Mouse (Mus musculus): ENCODE results near the gene Sf3a2. TPM values are rescaled to one million over a fixed set of nuclear protein-coding genes. Genes with fewer than 3 reads are reported as not detected.
"Not testable (repeated sequence)": the region's sequence is repeated elsewhere in the genome, so short reads cannot be mapped to it uniquely, and the experiment has no call there.

Sf3a2 gene
- polyA plus RNA-seq, 1 experiment = 40.2 TPM

DNA sequence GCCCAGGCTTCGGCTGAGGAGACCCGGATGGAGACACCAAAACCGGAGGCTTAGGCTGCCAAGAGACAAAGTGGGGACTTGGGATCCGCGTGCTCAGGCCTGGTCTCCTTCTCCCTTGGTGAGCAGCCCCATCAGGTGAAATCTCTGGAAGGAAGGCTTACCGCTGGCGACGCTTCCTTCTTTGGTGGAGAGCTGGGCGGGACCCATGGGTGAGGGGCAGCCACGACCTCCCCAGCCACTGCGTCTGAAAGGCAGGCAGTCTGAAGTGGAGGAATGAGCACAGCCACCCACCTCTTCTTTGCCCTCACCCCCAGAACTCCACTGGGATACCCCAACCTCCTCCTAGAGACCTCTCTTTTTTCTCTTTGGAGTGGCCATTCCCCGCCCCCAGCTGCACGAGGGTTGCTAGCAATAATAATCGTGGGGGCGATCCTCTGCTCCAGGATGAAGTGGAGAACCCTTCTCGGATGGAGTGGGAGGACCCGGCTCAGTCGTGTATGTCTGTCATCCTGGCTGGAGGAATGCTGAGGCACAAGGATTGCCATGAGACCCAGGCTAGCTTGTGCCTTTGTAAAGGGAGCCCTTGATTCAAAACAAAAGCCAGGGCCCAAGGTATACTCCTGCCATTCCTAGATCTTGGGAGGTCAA is 11.1 kb downstream of the Sf3a2 start:
- Histone ChIP-seq H3K36me3 (ENCODE audit: control insufficient read depth, insufficient read depth, low read length) (peaks cover 9% of the 10 kb centered on the region), H3K27ac (ENCODE audit: insufficient read depth, low read depth, low read length) (no peak overlapping the region), H3K27me3 (ENCODE audit: control insufficient read depth, insufficient read depth, low read length) (peaks cover 16% of the 10 kb centered on the region), H3K4me1 (ENCODE audit: control insufficient read depth, insufficient read depth, insufficient read length, low read length) (peaks cover 15% of the 10 kb centered on the region), H3K4me3 (ENCODE audit: low read depth, low read length) (no peak overlapping the region)
- TF ChIP-seq POLR2A (IDR thresholded peaks at IDR 0.05; ENCODE audit: low read depth, low read length) (no peak), CTCF (IDR thresholded peaks at IDR 0.05; ENCODE audit: extremely low read depth, insufficient read length, insufficient replicate concordance, low read depth, low read length) (no peak)
- WGBS = 17% methylated on average over 18 of the region's 18 CpGs

DNA sequence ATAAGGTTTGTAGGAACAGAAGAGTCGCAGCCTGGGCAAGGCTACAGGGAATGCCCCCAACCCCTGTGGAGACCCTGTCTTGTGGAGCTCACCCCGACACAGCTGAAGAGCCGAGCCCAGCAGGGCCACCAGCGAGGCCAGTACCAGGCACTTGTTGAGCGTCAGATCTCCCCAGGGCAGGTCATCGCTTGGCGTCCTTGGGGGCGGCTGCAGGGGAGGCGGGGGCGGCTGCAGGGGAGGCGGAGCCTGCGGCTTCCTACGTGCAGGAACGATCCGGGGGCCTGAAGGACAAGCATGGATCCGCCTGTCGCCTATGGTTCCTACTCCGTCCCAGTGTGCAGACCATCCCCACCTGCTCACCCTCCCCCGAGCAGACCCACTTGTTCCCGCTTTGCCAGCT is 12.1 kb downstream of the Sf3a2 start:
- WGBS = 11% methylated on average over 20 of the region's 20 CpGs

DNA sequence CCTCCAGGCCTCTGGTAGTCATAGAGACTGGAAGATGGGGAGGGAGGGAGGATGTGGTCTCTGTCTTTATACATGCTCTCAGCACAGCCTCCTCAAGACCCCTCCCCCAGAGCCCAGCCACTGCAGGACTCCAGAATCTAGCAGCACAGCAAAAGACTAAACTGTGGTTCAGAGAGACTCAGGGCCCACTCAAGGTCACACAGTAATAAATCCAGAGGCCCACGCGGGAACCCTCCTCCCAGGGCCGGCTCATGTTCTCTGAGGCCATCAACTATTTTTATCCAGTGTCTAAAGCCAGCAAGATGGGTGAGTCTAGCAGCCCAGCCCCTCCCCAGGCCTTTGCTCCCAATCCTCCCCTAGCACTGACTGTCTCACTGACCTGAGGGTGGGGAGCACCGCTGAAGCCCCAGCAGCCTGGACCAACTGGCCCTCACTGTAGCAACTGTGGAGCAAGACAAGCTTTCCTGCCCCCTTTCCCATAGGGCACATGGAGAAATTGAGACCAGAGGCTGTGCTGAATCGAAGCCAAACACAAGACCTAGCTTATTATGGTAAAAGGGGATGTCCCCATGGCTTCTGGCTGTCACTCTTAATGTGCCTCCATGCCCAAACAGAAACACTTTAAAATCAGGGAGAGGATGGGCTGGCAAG is 14.5 kb downstream of the Sf3a2 start:
- TF ChIP-seq POLR2A (IDR thresholded peaks at IDR 0.05; ENCODE audit: low read depth, low read length) (no peak), CTCF (IDR thresholded peaks at IDR 0.05; ENCODE audit: extremely low read depth, insufficient read length, insufficient replicate concordance, low read depth, low read length) (no peak)
- Histone ChIP-seq H3K36me3 (ENCODE audit: control insufficient read depth, insufficient read depth, low read length) (no peaks in the 10 kb centered on the region), H3K4me1 (ENCODE audit: control insufficient read depth, insufficient read depth, insufficient read length, low read length) (0 out of 2 replicates have a peak, but pooled peaks cover 3% of the 10 kb centered on the region), H3K4me3 (ENCODE audit: low read depth, low read length) (no peak overlapping the region), H3K27ac (ENCODE audit: insufficient read depth, low read depth, low read length) (no peak overlapping the region), H3K27me3 (ENCODE audit: control insufficient read depth, insufficient read depth, low read length) (peaks cover 16% of the 10 kb centered on the region)
- 35% methylated on average over 5 of the region's 5 CpGs for WGBS

More for the DNA sequence above, 12.1 kb downstream of the Sf3a2 start:
- TF ChIP-seq POLR2A (IDR thresholded peaks at IDR 0.05; ENCODE audit: low read depth, low read length) (no peak), CTCF (IDR thresholded peaks at IDR 0.05; ENCODE audit: extremely low read depth, insufficient read length, insufficient replicate concordance, low read depth, low read length) (no peak)
- no peaks in the 10 kb centered on the region for H3K36me3 ChIP-seq (ENCODE audit: control insufficient read depth, insufficient read depth, low read length)
- H3K4me1 ChIP-seq (ENCODE audit: control insufficient read depth, insufficient read depth, insufficient read length, low read length) = peaks cover 15% of the 10 kb centered on the region
- H3K4me3 ChIP-seq (ENCODE audit: low read depth, low read length) = no peak overlapping the region
- H3K27me3 ChIP-seq (ENCODE audit: control insufficient read depth, insufficient read depth, low read length) = peaks cover 16% of the 10 kb centered on the region
- H3K27ac ChIP-seq (ENCODE audit: insufficient read depth, low read depth, low read length) = no peak overlapping the region

DNA sequence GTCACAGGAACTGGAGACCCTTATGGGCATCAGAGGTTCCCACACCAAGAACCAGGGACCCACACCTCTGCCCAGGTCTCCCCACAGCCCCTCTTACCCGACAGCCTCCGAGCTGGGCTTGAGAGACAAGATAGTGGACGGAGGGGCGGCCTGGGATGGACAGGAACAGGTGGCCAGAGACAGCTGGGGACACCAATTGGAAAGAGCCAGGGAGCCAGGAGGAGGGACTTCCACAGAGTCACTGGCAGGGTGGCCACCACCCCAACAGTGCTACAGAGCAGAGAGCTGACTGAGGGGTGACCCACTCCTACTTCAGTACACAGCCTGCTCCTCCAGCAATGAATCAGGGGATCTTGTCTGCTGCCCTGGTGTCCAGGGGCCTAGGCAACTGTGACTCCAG is 15.4 kb downstream of the Sf3a2 start, which contains the start of gene Jsrp1:
TSS of gene Jsrp1 (minus strand) at position 133 of the 400 bp plus-strand sequence.
- Histone ChIP-seq H3K4me3 (ENCODE audit: low read depth, low read length) (no peak within 1 kb of the TSS), H3K4me1 (ENCODE audit: control insufficient read depth, insufficient read depth, insufficient read length, low read length) (0 out of 2 replicates have a peak, but pooled peaks cover 3% of the 10 kb centered on the region), H3K27me3 (ENCODE audit: control insufficient read depth, insufficient read depth, low read length) (peaks cover 16% of the 10 kb centered on the region), H3K36me3 (ENCODE audit: control insufficient read depth, insufficient read depth, low read length) (no peaks in the 10 kb centered on the region), H3K27ac (ENCODE audit: insufficient read depth, low read depth, low read length) (no peak within 1 kb of the TSS)
- WGBS = 89% methylated on average over 4 of the region's 4 CpGs
- no peak for TF ChIP-seq CTCF (IDR thresholded peaks at IDR 0.05; ENCODE audit: extremely low read depth, insufficient read length, insufficient replicate concordance, low read depth, low read length)
- TF ChIP-seq POLR2A (IDR thresholded peaks at IDR 0.05; ENCODE audit: low read depth, low read length) = no peak

DNA sequence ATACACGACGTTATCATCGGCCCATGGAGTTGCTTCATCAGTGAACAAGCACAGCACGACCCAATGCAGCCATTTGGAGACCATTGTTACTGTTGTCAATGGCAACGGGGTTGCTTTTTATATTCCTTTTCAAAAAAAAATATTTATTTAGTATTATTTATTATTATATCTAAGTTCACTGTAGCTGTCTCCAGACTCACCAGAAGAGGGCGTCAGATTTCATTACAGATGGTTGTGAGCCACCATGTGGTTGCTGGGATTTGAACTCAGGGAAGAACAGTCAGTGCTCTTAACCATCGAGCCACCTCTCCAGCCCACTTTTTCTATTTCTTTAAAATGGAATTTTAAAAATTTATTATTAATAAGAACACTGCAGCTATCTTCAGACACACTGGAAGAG is 16.8 kb downstream of the Sf3a2 start:
- Histone ChIP-seq H3K4me1 (ENCODE audit: control insufficient read depth, insufficient read depth, insufficient read length, low read length) (peaks cover 3% of the 10 kb centered on the region; the same call in 1 of the 2 replicates), H3K36me3 (ENCODE audit: control insufficient read depth, insufficient read depth, low read length) (no peaks in the 10 kb centered on the region), H3K4me3 (ENCODE audit: low read depth, low read length) (no peak overlapping the region), H3K27ac (ENCODE audit: insufficient read depth, low read depth, low read length) (no peak overlapping the region), H3K27me3 (ENCODE audit: control insufficient read depth, insufficient read depth, low read length) (peaks cover 7% of the 10 kb centered on the region)
- WGBS = 59% methylated on average over 7 of the region's 7 CpGs
- TF ChIP-seq POLR2A (IDR thresholded peaks at IDR 0.05; ENCODE audit: low read depth, low read length) = no peak

DNA sequence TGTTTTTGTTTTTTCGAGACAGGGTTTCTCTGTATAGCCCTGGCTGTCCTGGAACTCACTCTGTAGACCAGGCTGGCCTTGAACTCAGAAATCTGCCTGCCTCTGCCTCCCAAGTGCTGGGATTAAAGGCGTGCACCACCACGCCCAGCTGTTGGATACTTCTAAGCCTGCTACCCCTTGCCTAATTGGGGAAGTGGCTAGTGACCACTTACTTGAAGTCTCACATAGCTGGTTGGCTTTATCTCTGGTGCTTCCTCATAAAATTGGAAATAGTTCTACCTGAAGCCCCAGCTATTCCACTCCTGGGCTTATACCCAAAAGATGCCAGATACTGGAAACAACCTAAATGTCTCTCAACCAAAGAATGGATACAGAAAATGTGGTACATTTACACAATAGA is 18.3 kb downstream of the Sf3a2 start:
- 69% methylated on average over 3 of the region's 3 CpGs for WGBS
- H3K36me3 ChIP-seq (ENCODE audit: control insufficient read depth, insufficient read depth, low read length); H3K4me3 ChIP-seq (ENCODE audit: low read depth, low read length); H3K27ac ChIP-seq (ENCODE audit: insufficient read depth, low read depth, low read length); H3K27me3 ChIP-seq (ENCODE audit: control insufficient read depth, insufficient read depth, low read length); H3K4me1 ChIP-seq (ENCODE audit: control insufficient read depth, insufficient read depth, insufficient read length, low read length): not testable (repeated sequence)

DNA sequence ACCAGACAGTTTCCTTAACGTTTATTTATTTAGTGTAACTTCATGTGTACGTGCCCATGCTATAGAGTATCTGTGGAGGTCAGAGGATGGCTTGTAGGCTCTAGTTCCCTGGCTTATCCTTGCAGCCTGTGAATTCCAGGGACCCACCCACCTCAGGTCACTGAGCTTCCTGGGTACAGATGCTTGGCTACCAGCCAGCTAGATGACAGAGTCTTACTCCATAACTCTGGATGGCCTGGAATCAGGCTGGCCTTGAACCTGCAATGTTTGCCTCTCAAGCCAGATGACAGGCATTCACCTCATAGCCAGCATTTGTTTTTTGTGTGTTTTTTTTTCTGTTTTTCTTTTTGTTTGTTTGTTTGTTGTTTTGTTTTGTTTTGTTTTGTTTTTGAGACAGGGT is 19.2 kb downstream of the Sf3a2 start:
- H3K4me3 ChIP-seq (ENCODE audit: low read depth, low read length) = no peak overlapping the region
- TF ChIP-seq POLR2A (IDR thresholded peaks at IDR 0.05; ENCODE audit: low read depth, low read length) (no peak), CTCF (IDR thresholded peaks at IDR 0.05; ENCODE audit: extremely low read depth, insufficient read length, insufficient replicate concordance, low read depth, low read length) (no peak)
- H3K27me3 ChIP-seq (ENCODE audit: control insufficient read depth, insufficient read depth, low read length) = no peaks in the 10 kb centered on the region
- peaks cover 3% of the 10 kb centered on the region; the same call in 1 of the 2 replicates for H3K4me1 ChIP-seq (ENCODE audit: control insufficient read depth, insufficient read depth, insufficient read length, low read length)
- H3K36me3 ChIP-seq (ENCODE audit: control insufficient read depth, insufficient read depth, low read length) = no peaks in the 10 kb centered on the region
- H3K27ac ChIP-seq (ENCODE audit: insufficient read depth, low read depth, low read length) = no peak overlapping the region
- 43% methylated on average over 2 of the region's 2 CpGs for WGBS

DNA sequence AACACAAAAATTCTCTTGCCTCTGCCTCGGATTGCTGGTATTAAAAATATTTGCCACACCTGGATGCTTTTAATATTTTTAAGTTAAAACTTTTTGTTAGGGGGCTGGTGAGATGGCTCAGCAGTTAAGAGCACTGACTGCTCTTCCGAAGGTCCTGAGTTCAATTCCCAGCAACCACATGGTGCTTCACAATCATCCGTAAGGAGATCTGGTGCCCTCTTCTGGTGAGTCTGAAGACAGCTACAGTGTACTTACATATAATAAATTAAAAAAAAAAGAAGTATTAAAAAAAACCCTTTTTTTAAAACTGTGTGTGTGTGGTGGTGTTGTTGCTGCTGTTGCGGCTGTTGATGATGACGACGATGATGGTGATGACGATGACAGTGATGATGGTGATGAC is 20.0 kb downstream of the Sf3a2 start:
- not testable (repeated sequence) for H3K27ac ChIP-seq (ENCODE audit: insufficient read depth, low read depth, low read length); H3K27me3 ChIP-seq (ENCODE audit: control insufficient read depth, insufficient read depth, low read length); H3K36me3 ChIP-seq (ENCODE audit: control insufficient read depth, insufficient read depth, low read length); H3K4me3 ChIP-seq (ENCODE audit: low read depth, low read length); H3K4me1 ChIP-seq (ENCODE audit: control insufficient read depth, insufficient read depth, insufficient read length, low read length)
- WGBS = 81% methylated on average over 7 of the region's 7 CpGs
